Mouse (Mus musculus) thymus, postnatal 10 days (tissue): ENCODE measurements around the gene Hist1h3d.
A peak's percentile ranks its signal among the peaks of the same experiment; 100 is the strongest.

ENCODE experiments used
- DNase-seq, 2 experiments: peaks; one replicate each; pipeline ENCODE4 v3.0.0; 2021; ENCODE audit warnings: low spot score in 2 of 2

Gene Hist1h3d

DNA sequence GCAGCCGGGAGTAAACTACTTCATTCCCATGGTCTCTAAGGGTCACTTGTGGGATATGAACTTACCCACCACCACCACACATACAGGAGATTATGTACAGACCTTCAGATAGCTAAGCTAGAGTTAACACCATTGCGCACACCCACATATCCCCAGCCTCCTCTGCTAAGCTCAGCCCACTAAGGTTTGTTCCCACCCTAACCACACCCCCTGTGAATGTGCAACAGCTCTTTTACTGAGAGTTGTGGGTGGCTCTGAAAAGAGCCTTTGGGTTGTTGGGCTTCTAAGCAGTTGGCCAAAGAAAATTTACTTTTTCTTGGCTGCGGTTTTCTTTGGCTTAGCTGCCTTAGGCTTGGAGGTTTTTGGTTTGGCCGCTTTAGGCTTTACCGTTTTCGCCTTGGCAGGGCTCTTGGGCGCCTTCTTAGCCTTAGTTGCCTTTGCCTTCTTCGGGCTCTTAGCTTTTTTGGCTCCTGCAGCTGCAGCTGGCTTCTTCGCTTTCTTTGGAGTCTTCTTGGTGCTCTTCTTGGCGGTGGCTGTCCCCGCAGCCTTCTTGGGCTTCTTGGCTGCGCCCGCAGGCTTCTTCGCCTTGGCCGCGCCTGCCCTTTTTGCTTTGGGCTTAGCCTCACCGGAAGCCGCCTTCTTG is 46.1 kb downstream of the Hist1h3d start:
- DNase-seq, result peak; percentile 65 to 67

DNA sequence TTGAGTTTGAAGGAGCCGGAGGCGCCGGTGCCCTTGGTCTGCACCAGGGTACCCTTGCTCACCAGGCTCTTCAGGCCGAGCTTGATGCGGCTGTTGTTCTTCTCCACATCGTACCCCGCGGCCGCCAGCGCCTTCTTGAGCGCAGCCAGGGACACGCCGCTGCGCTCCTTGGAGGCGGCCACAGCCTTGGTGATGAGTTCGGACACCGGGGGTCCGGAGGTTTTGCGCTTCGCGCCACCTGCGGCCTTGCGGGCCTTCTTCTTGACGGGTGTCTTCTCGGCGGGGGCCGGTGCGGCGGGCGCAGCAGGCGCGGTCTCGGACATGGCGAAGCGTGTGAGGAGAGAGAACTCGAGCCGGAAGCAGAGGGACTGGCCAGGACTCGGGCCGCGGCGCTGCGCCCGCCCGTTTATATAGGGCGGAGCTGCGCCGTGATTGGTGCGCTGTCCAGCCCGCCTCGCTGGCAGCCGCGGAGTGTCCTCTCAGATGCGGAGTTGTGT is 46.7 kb downstream of the Hist1h3d start, which contains the start of gene Hist1h1e:
Gene Hist1h1e, minus strand, starts transcription at position 384 of the 497 bp plus-strand sequence.
- peak; percentile 87 for DNase-seq

DNA sequence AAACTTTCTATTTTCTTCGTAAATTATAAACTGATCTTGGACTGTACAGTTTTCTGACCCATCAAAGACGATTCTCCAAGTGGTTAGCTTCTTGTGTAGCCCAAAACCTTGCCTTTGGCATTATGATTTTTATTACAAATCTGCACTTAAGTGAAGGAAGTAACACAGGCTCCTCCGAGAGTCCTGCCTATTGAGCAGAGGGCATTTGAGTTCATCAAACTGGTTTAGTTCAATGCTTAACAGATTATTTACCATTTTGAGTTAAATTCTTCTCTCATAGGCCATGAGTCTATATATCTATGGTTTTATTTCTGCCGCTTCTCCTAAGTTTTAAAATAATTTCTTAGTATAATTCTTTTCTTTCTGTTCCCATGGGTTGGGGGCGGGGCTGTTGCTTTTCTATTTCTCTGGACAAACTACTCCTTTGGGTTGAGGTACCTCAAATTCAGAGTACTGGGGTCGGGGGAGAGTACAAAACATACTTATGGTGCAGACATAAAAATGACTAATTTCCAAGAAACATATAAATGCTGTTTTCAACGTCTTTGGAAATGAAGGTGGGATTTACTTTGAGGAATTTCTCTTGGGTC is 47.4 kb downstream of the Hist1h3d start:
- peak in 1 of 2 experiments; percentile 22 for DNase-seq
